Comparison of ENCODE assay signal across 14 mouse cellular contexts in the genomic region with DNA sequence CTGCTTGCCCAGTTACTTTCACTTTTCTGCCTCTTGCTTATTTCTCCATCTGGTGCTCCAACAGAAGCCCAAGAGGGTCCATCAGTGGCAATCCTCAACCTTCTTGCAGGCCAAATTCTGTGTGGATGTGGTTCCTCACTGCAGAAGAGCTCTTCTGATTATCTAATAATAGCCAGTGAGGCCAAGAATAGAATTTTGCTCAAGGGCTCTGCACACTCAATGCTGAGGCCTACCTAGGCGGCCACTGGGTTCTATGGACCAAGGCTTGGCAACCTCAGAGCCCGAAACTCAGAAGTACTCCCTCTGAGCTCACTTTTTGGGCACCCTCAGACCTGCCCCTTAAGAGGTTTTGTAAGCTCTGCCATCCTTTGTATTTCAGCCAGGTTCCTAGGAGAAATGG. TPM values are rescaled to one million over a fixed set of nuclear protein-coding genes. Genes with fewer than 3 reads are reported as not detected.
DNase-seq lines count a peak whose midpoint lies in the region; ATAC-seq and TF ChIP-seq lines count a peak whose summit lies in the region.
"Had no signal": no experiment of that assay in that cellular context is flagged by ENCODE, and none has a peak within 500 bp of the region (broad histone marks: within the 10 kb centered on the region; RNA-seq: fewer than 3 reads in every experiment).

No protein-coding gene starts in this region.

- peak overlapping the region; percentile 47 for H3K4me2 ChIP-seq in heart, embryonic 15.5 days
- peak overlapping the region; percentile 27; the same call in 1 of the 2 replicates for H3K4me2 ChIP-seq in CH12.LX (ENCODE audit: insufficient read depth, low read depth, poor library complexity, severe bottlenecking)
- peak overlapping the region; percentile 98 for H3K4me2 ChIP-seq in myocyte (ENCODE audit: low read depth)

- no peak overlapping the region for H3K27ac ChIP-seq in heart, embryonic 15.5 days
- H3K27ac ChIP-seq in CH12.LX (ENCODE audit: insufficient read depth, low read depth): no peak overlapping the region
- H3K27ac ChIP-seq in embryonic fibroblast, embryonic 13.5 days (ENCODE audit: insufficient read depth, low read length): peak overlapping the region; percentile 92
- H3K27ac ChIP-seq: hindbrain, embryonic 10.5 days; layer of hippocampus, adult 2 months had no signal

- dilution Hi-C loops in CH12.LX (cut with MboI; ENCODE audit: extremely low pct_ligation_motif_present, extremely low pct_unique_long_range_greater_than_20kb, low sequenced_read_pairs): no loop called here

- H3K9me3 ChIP-seq in heart, embryonic 15.5 days (replicated peaks): no peaks in the 10 kb centered on the region
- H3K9me3 ChIP-seq in CH12.LX (replicated peaks; ENCODE audit: low read length): no peaks in the 10 kb centered on the region
- H3K9me3 ChIP-seq: hindbrain, embryonic 10.5 days had no signal

- H3K9ac ChIP-seq in heart, embryonic 15.5 days: no peak overlapping the region
- H3K9ac ChIP-seq in CH12.LX (ENCODE audit: insufficient read depth, low read depth): no peak overlapping the region

- peaks cover 100% of the 10 kb centered on the region for H3K27me3 ChIP-seq in heart, embryonic 15.5 days
- H3K27me3 ChIP-seq in CH12.LX (replicated peaks) (peaks cover 3% of the 10 kb centered on the region), myocyte (ENCODE audit: control insufficient read depth, insufficient read depth, insufficient read length) (no peaks in the 10 kb centered on the region)

- H3ac ChIP-seq in myocyte (ENCODE audit: control insufficient read depth, insufficient read length): peak overlapping the region; percentile 35

- peaks cover 30% of the 10 kb centered on the region for H3K4me1 ChIP-seq in heart, embryonic 15.5 days (replicated peaks)
- peaks cover 18 to 79% of the 10 kb centered on the region in 2 experiments for H3K4me1 ChIP-seq in CH12.LX (ENCODE audit: control insufficient read depth in 1 of 2, insufficient read depth in 2 of 2)
- H3K4me1 ChIP-seq in embryonic fibroblast, embryonic 13.5 days (ENCODE audit: control insufficient read depth, insufficient read depth, low read length): no peaks in the 10 kb centered on the region; the same call in 1 of the 2 replicates

- no peak for DNase-seq in heart, postnatal 25 days (ENCODE audit: low spot score)
- no peak for DNase-seq in CH12.LX (ENCODE audit: extremely low read depth)
- DNase-seq in cerebellum, adult 11-12 months: no peak
- no peak for DNase-seq in left cerebral cortex, postnatal 4 days
- DNase-seq: cerebellum, adult 9-10 months; thymus, postnatal 36 days had no signal

- in situ Hi-C loops in CH12.LX (cut with MboI; ENCODE audit: low pct_ligation_motif_present, low pct_unique_long_range_greater_than_20kb, low sequenced_read_pairs): no loop called here

- 29% methylated on average over 2 of the region's 2 CpGs for WGBS in heart, embryonic 15.5 days

- 0 out of 2 replicates have a peak overlapping the region, but pooled peaks have one; percentile 1 for H3K4me3 ChIP-seq in heart, embryonic 15.5 days
- H3K4me3 ChIP-seq in CH12.LX (replicated peaks in 1 of 3; ENCODE audit: low read depth in 2 of 3, low read length in 2 of 3, poor library complexity in 1 of 3): peak overlapping the region in 1 of 3 experiments; percentile 66
- peak overlapping the region; percentile 43 for H3K4me3 ChIP-seq in embryonic fibroblast, embryonic 13.5 days (ENCODE audit: insufficient read depth, low read length)
- H3K4me3 ChIP-seq in myocyte: peak overlapping the region; percentile 73
- H3K4me3 ChIP-seq: hindbrain, embryonic 10.5 days; layer of hippocampus, adult 2 months had no signal

- TF ChIP-seq RAD21 in CH12.LX (IDR thresholded peaks at IDR 0.05; ENCODE audit: low read depth, low read length): no peak

- no peak for TF ChIP-seq EP300 in CH12.LX (IDR thresholded peaks at IDR 0.05; ENCODE audit: low read length)

- H3K79me2 ChIP-seq in CH12.LX (replicated peaks; ENCODE audit: control insufficient read depth, extremely low read depth, insufficient read depth, poor library complexity, severe bottlenecking): no peaks in the 10 kb centered on the region
- peaks cover 69% of the 10 kb centered on the region for H3K79me2 ChIP-seq in myocyte (ENCODE audit: control insufficient read depth, insufficient read depth)

- TF ChIP-seq CTCF in CH12.LX (conservative IDR thresholded peaks at IDR 0.05 in 1 of 2, IDR thresholded peaks at IDR 0.05 in 1 of 2; ENCODE audit: low read depth in 2 of 2, low read length in 2 of 2): no peak
- TF ChIP-seq CTCF in embryonic fibroblast, embryonic 13.5 days (IDR thresholded peaks at IDR 0.05; ENCODE audit: borderline replicate concordance, insufficient read depth, low read length): no peak

- intact Hi-C loops in heart, postnatal 25 days (cut with DNase I): no loop called here
- intact Hi-C loops in left cerebral cortex, postnatal 4 days (cut with DNase I): no loop called here

- no peaks in the 10 kb centered on the region for H3K36me3 ChIP-seq in heart, embryonic 15.5 days
- no peaks in the 10 kb centered on the region for H3K36me3 ChIP-seq in CH12.LX (replicated peaks in 1 of 2; ENCODE audit: control insufficient read depth in 1 of 2, insufficient read depth in 1 of 2, low read length in 1 of 2)
- no peaks in the 10 kb centered on the region for H3K36me3 ChIP-seq in myocyte (ENCODE audit: control insufficient read depth, insufficient read depth)
- H3K36me3 ChIP-seq: hindbrain, embryonic 10.5 days had no signal

- ATAC-seq in heart, embryonic 15.5 days (replicated peaks; ENCODE audit: insufficient number of reproducible peaks, insufficient read depth, low FRiP score, low read depth): no peak

- TF ChIP-seq POLR2A in CH12.LX (IDR thresholded peaks at IDR 0.05; ENCODE audit: low read depth, low read length) (no peak), myocyte (IDR thresholded peaks at IDR 0.05; ENCODE audit: insufficient read length, low read depth) (no peak)
- 0 out of 2 replicates have a peak, but pooled peaks have one; percentile 14 for TF ChIP-seq POLR2A in embryonic fibroblast, embryonic 13.5 days (IDR thresholded peaks at IDR 0.05; ENCODE audit: low read depth, low read length)

TF ChIP-seq in CH12.LX, 34 proteins besides CTCF, POLR2A, EP300 and RAD21:
- TF ChIP-seq MEF2A (IDR thresholded peaks at IDR 0.05; ENCODE audit: borderline replicate concordance, low read depth, low read length) (peak; percentile 61; the same call in 1 of the 2 replicates), ETS1 (conservative IDR thresholded peaks at IDR 0.05; ENCODE audit: low read depth, low read length) (no peak)

TF ChIP-seq in myocyte, 11 proteins besides CTCF, POLR2A, EP300 and RAD21 (continues in another document):
- TF ChIP-seq SRF (IDR thresholded peaks at IDR 0.05; ENCODE audit: control insufficient read depth, insufficient read length, low read depth): no peak
- TF ChIP-seq REST (IDR thresholded peaks at IDR 0.05; ENCODE audit: insufficient read depth, insufficient read length): no peak
- TF ChIP-seq MYOD1 (IDR thresholded peaks at IDR 0.05; ENCODE audit: control insufficient read depth in 1 of 3, insufficient read length in 2 of 3, low read depth in 2 of 3): no peak
- no peak for TF ChIP-seq TCF3 (IDR thresholded peaks at IDR 0.05; ENCODE audit: insufficient read length, low read depth)

RNA-seq across cellular contexts. Expression of a gene that starts 3.3 kb away (rescaled TPM):
- polyA plus RNA-seq in heart, embryonic 15.5 days (2015; fragmentation: Nextera tagmentation; extraction: Ambion mirVana): 0.43 and 0.57 TPM in 2 replicates
- total RNA-seq in heart, postnatal 25 days (2021): not detected
- total RNA-seq in CH12.LX (2012; rRNA removed) (0.42 and 0.76 TPM in 2 replicates), CH12.LX (2014; rRNA removed) (0.59 and 0.79 TPM in 2 replicates)
- polyA plus RNA-seq in CH12.LX (2012; ENCODE audit: insufficient read length, low read depth) (2.9 and 4.5 TPM in 2 replicates), myocyte (2012; fragmentation: generic; extraction: Trizol) (14.0 TPM)
- 42.6 and 61.8 TPM in 2 replicates for polyA plus RNA-seq in embryonic fibroblast, embryonic 13.5 days (2011; ENCODE audit: insufficient read length, low read depth, missing spikeins)
- total RNA-seq in left cerebral cortex, postnatal 4 days (2021): not detected
- total RNA-seq: layer of hippocampus, adult 2 months; liver, adult 2 months; megakaryocyte-erythroid progenitor cell, adult 5-6 weeks had no signal
- polyA plus RNA-seq: hindbrain, embryonic 10.5 days; liver, adult 2 months had no signal

RNA-seq across cellular contexts. Expression of a gene that starts 11.0 kb away (rescaled TPM):
- polyA plus RNA-seq in heart, embryonic 15.5 days (2015; fragmentation: Nextera tagmentation; extraction: Ambion mirVana): 0.16 TPM in 1 of 2 replicates, not detected in the other
- not detected for total RNA-seq in heart, postnatal 25 days (2021)
- total RNA-seq in CH12.LX (2012; rRNA removed): not detected in 2 replicates
- not detected in 2 replicates for total RNA-seq in CH12.LX (2014; rRNA removed)
- polyA plus RNA-seq in CH12.LX (2012; ENCODE audit: insufficient read length, low read depth): not detected in 2 replicates
- polyA plus RNA-seq in embryonic fibroblast, embryonic 13.5 days (2011; ENCODE audit: insufficient read length, low read depth, missing spikeins): 28.5 and 45.5 TPM in 2 replicates
- 0.71 TPM for polyA plus RNA-seq in myocyte (2012; fragmentation: generic; extraction: Trizol)
- total RNA-seq in left cerebral cortex, postnatal 4 days (2021): not detected
- total RNA-seq: layer of hippocampus, adult 2 months; liver, adult 2 months; megakaryocyte-erythroid progenitor cell, adult 5-6 weeks had no signal
- polyA plus RNA-seq: hindbrain, embryonic 10.5 days; liver, adult 2 months had no signal

RNA-seq across cellular contexts. Expression of a gene that starts 17.4 kb away (rescaled TPM):
- polyA plus RNA-seq in heart, embryonic 15.5 days (2015; fragmentation: Nextera tagmentation; extraction: Ambion mirVana): 0.52 and 1.7 TPM in 2 replicates
- total RNA-seq in heart, postnatal 25 days (2021): not detected
- 5.7 and 7.8 TPM in 2 replicates for total RNA-seq in CH12.LX (2012; rRNA removed)
- 8.6 and 10.4 TPM in 2 replicates for total RNA-seq in CH12.LX (2014; rRNA removed)
- polyA plus RNA-seq in CH12.LX (2012; ENCODE audit: insufficient read length, low read depth): 31.7 and 37.0 TPM in 2 replicates
- 12.5 and 12.6 TPM in 2 replicates for polyA plus RNA-seq in embryonic fibroblast, embryonic 13.5 days (2011; ENCODE audit: insufficient read length, low read depth, missing spikeins)
- 3.6 TPM for polyA plus RNA-seq in myocyte (2012; fragmentation: generic; extraction: Trizol)
- not detected for total RNA-seq in left cerebral cortex, postnatal 4 days (2021)
- total RNA-seq: layer of hippocampus, adult 2 months; liver, adult 2 months; megakaryocyte-erythroid progenitor cell, adult 5-6 weeks had no signal
- polyA plus RNA-seq: liver, adult 2 months had no signal

RNA-seq across cellular contexts. Expression of a gene that starts 25.1 kb away (rescaled TPM):
- polyA plus RNA-seq in heart, embryonic 15.5 days (2015; fragmentation: Nextera tagmentation; extraction: Ambion mirVana): 0.19 TPM in 1 of 2 replicates, not detected in the other
- total RNA-seq in heart, postnatal 25 days (2021): not detected
- total RNA-seq in CH12.LX (2012; rRNA removed) (not detected in 2 replicates), CH12.LX (2014; rRNA removed) (0.12 TPM in 1 of 2 replicates, not detected in the other)
- polyA plus RNA-seq in CH12.LX (2012; ENCODE audit: insufficient read length, low read depth) (0.20 and 0.26 TPM in 2 replicates), myocyte (2012; fragmentation: generic; extraction: Trizol) (10.5 TPM)
- polyA plus RNA-seq in embryonic fibroblast, embryonic 13.5 days (2011; ENCODE audit: insufficient read length, low read depth, missing spikeins): 4.9 and 6.2 TPM in 2 replicates
- total RNA-seq in left cerebral cortex, postnatal 4 days (2021): not detected
- total RNA-seq: layer of hippocampus, adult 2 months; liver, adult 2 months; megakaryocyte-erythroid progenitor cell, adult 5-6 weeks had no signal
- polyA plus RNA-seq: hindbrain, embryonic 10.5 days; liver, adult 2 months; lung, embryonic 16.5 days had no signal

RNA-seq across cellular contexts. Expression of a gene that starts 34.1 kb away (rescaled TPM):
- polyA plus RNA-seq in heart, embryonic 15.5 days (2015; fragmentation: Nextera tagmentation; extraction: Ambion mirVana): 0.42 and 0.80 TPM in 2 replicates
- total RNA-seq in heart, postnatal 25 days (2021): not detected
- total RNA-seq in CH12.LX (2012; rRNA removed) (not detected in 2 replicates), CH12.LX (2014; rRNA removed) (0.15 TPM in 1 of 2 replicates, not detected in the other)
- polyA plus RNA-seq in CH12.LX (2012; ENCODE audit: insufficient read length, low read depth) (0.16 and 0.22 TPM in 2 replicates), myocyte (2012; fragmentation: generic; extraction: Trizol) (1.2 TPM)
- polyA plus RNA-seq in embryonic fibroblast, embryonic 13.5 days (2011; ENCODE audit: insufficient read length, low read depth, missing spikeins): 7.6 and 11.0 TPM in 2 replicates
- not detected for total RNA-seq in left cerebral cortex, postnatal 4 days (2021)
- total RNA-seq: layer of hippocampus, adult 2 months; megakaryocyte-erythroid progenitor cell, adult 5-6 weeks had no signal
- polyA plus RNA-seq: liver, adult 2 months had no signal

Comparison
In these comparisons a context has a peak if more than half of its experiments do, and no peak if none do; other contexts are left out.
1. H3K4me2 ChIP-seq: peak in every context shown above with its lines; median percentile 98 in myocyte; 47 in heart, embryonic 15.5 days; 27 in CH12.LX.
2. RNA of a gene that starts 11.0 kb away (polyA plus RNA-seq): 28.5 to 45.5 TPM in embryonic fibroblast, embryonic 13.5 days; 0.71 TPM in myocyte (single experiment), 0.16 TPM in heart, embryonic 15.5 days and not detected in CH12.LX; every median in the first group is over 10 times any median in the second.